Mouse (Mus musculus) embryonic stem cell, embryonic (primary cell): ENCODE results near the gene Mtr.

Experiments
- CTCF ChIA-PET, 4 experiments: fragments of 300-600 bp in 2 of 4; fragments of 350-600 bp in 2 of 4; sonication (Branson Sonifier 250); formaldehyde crosslinking; loops; one replicate each; lab custom pipeline; 2022; ENCODE audit warnings: inconsistent platforms in 2 of 4; lab: Charles Lee
- POLR2A ChIA-PET, 4 experiments: fragments of 300-600 bp in 2 of 4; fragments of 350-600 bp in 2 of 4; sonication (Branson Sonifier 250); formaldehyde crosslinking; loops; one replicate each; lab custom pipeline; 2022; ENCODE audit warnings: antibody characterized with exemption in 4 of 4, inconsistent platforms in 1 of 4; lab: Charles Lee

The Mtr gene

DNA sequence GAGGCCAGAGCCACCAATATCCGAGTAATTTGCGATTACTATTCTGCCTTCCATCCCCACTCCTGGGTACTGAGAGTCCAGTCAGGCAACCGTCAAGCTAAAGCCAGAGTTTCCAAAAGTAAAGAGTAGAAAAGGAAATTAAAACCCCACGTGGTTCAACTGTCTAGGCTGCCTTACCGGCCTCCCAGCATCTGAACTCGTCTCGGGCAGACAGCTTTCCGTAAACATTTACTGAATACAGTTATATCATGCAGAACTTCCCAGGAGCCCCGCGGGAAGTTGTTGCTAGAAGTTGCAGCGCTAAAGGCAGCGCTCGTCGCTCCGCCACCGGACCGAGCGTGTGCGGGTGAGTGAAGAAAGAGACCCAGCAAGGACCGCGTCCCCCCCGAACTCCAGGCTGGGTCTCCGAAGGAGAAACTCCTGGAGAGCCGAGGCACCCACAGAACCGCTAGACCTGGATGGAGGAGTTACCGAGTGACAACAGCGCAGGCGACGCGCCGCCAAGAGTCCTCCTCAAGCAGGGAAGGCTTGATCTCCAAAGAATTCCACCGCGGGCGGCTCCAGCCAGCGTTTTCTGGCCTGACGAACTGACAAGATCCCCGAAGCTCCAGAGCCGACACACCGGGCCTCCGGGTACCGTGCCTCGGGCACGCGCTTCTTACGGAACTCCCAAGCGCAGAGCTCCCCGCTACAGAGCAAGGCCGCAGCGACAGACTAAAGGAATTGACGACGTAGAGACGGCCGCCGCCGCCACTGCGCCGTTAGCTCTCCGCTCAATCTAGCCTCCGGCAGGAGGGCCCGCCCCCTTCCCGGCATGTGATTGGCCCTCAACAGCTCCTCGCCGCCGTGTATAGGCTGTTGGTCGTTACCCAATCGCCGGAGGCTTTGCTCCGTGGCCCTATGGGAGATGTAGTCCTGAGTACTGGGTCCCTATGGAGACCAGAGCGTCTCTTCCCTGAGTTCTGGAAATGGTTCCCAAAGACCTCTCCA, at the start of gene Mtr:
Gene Mtr, minus strand, starts transcription at position 723 of the 990 bp plus-strand sequence.
- POLR2A ChIA-PET, result interaction anchor here in 3 of 4 experiments (0.5 to 3.5 kb wide), 53 partner anchors 9 to 986 kb away, joined by 3 to 37 read pairs (median 4); partner anchors contain the start of genes Heatr1 (in 3 of the 3), Ero1lb (in 1 of the 3) and Ryr2 (in 1 of the 3)
- CTCF ChIA-PET, result interaction anchor here (0.6 to 3.3 kb wide), 9 partner anchors 9 to 1316 kb away, joined by 3 to 18 read pairs (median 7); partner anchors contain the start of gene Heatr1 (in 1 of the 4)

GRCm38 (mm10) chr13:12307286-12307685, 49.4 kb upstream of the Mtr start:
- ChIA-PET POLR2A (interaction anchor here in 2 of 4 experiments (0.6 to 1.4 kb wide), 2 partner anchors 33 to 43 kb away, joined by 3 read pairs; partner anchors contain the start of gene Actn2 (in 1 of the 2)), CTCF (no interaction called here)

GRCm38 (mm10) chr13:12305540-12305939, 47.6 kb upstream of the Mtr start:
- POLR2A ChIA-PET, result interaction anchor here in 3 of 4 experiments (0.6 to 1.4 kb wide), 3 partner anchors 12 to 78 kb away, joined by 3 to 4 read pairs (median 3); no protein-coding TSS in a partner anchor
- CTCF ChIA-PET, result interaction anchor here in 1 of 4 experiments (0.5 to 0.6 kb wide), 2 partner anchors 18 to 52 kb away, joined by 5 to 6 read pairs; no protein-coding TSS in a partner anchor

DNA sequence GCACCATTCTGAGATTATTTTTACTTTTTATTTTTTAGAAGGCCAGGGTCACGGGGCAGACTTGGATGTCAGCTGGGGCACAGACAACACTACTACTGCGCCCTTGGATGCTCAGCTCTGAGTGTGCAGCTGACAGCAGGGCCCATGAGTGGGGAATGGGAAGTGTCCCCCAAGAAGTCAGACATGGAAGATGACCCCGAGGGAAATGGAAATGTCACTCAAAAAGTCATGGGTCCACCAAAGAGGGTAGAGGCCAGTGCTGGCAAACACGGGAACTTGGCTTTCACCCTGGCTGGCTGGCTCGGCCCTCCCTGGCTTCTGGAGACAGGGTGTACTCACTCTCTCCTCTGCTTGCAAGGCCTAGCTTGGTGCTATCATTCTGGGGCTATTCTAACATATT, 47.1 kb upstream of the Mtr start:
- ChIA-PET POLR2A (no interaction called here), CTCF (no interaction called here)

GRCm38 (mm10) chr13:12297777-12298176, 39.9 kb upstream of the Mtr start:
- ChIA-PET POLR2A (interaction anchor here in 1 of 4 experiments (1.0 kb wide), 2 partner anchors 11 to 30 kb away, joined by 3 read pairs; no protein-coding TSS in a partner anchor), CTCF (interaction anchor here in 2 of 4 experiments (0.6 to 0.7 kb wide), 3 partner anchors 11 to 107 kb away, joined by 3 read pairs; no protein-coding TSS in a partner anchor)

GRCm38 (mm10) chr13:12296701-12297100, 38.8 kb upstream of the Mtr start:
- CTCF ChIA-PET, result interaction anchor here in 1 of 4 experiments (0.5 kb wide), 1 partner anchor 9 kb away, joined by 12 read pairs; no protein-coding TSS in a partner anchor
- POLR2A ChIA-PET, result no interaction called here

- ChIA-PET POLR2A (interaction anchor here in 2 of 4 experiments (0.6 to 1.3 kb wide), 6 partner anchors 10 to 101 kb away, joined by 3 to 4 read pairs (median 3); partner anchors contain the start of genes Heatr1 (in 1 of the 2) and Mtr (in 1 of the 2)), CTCF (no interaction called here)
Measured at GRCm38 (mm10) chr13:12293810-12294209, 35.9 kb upstream of the Mtr start.

DNA sequence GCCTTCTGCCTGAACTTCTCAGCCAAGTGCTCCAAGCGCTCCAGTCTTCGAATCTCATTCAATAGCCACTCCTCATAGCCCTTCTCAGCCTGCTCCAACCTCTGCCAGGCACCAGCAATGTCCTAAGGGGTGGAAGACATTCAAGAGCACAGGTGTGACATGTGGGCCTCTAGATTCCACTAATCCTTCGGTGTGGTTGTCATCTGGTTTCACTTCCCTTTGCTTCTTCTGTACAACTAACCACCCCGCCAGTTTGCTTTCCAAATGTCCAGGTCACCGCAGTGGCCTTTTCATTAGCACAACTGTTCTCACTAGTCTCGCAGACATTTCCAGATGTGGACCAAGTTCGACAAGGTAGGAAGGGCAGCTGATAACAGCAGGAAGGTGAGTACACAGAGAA, 32.8 kb upstream of the Mtr start:
- ChIA-PET POLR2A (no interaction called here), CTCF (interaction anchor here in 1 of 4 experiments (1.0 kb wide), 1 partner anchor 524 kb away, joined by 5 read pairs; no protein-coding TSS in a partner anchor)

DNA sequence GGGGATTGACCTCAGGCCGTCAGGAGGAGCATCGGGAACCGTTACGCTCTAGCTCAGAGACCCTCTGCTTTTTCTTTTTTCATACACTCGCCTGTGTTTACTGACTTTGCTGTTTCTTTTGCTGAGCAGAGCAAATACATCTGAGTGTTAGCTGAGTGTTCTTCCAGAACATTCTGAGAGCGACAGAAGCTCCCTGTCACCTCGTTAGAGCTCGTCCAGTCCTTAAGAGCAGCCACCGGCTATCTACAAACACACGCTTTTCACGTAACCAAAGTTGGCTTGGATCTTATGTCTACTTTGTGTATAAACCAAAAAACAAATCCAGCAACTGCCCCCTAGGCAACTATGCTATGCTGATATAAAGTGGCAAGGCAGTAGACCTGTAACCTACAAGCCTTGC, 26.6 kb upstream of the Mtr start:
- ChIA-PET CTCF (interaction anchor here in 2 of 4 experiments (1.0 to 2.4 kb wide), 3 partner anchors 11 to 12 kb away, joined by 3 to 7 read pairs (median 4); no protein-coding TSS in a partner anchor), POLR2A (interaction anchor here in 2 of 4 experiments (0.5 to 1.0 kb wide), 3 partner anchors 10 to 768 kb away, joined by 3 to 5 read pairs (median 4); partner anchors contain the start of gene Mtr (in 1 of the 2))

GRCm38 (mm10) chr13:12283826-12284225, 25.9 kb upstream of the Mtr start:
- ChIA-PET POLR2A (interaction anchor here in 2 of 4 experiments (0.5 to 1.0 kb wide), 4 partner anchors 10 to 768 kb away, joined by 3 to 4 read pairs (median 3); partner anchors contain the start of gene Mtr (in 1 of the 2)), CTCF (interaction anchor here in 2 of 4 experiments (1.2 to 1.5 kb wide), 2 partner anchors 11 kb away, joined by 4 to 6 read pairs; no protein-coding TSS in a partner anchor)

- CTCF ChIA-PET, result interaction anchor here in 2 of 4 experiments (0.6 to 0.7 kb wide), 2 partner anchors 11 to 38 kb away, joined by 3 to 6 read pairs; no protein-coding TSS in a partner anchor
- POLR2A ChIA-PET, result interaction anchor here in 1 of 4 experiments (2.8 kb wide), 1 partner anchor 18 kb away, joined by 16 read pairs; the partner anchor contains the start of gene Mtr
Measured at GRCm38 (mm10) chr13:12274721-12275120, 16.8 kb upstream of the Mtr start.

DNA sequence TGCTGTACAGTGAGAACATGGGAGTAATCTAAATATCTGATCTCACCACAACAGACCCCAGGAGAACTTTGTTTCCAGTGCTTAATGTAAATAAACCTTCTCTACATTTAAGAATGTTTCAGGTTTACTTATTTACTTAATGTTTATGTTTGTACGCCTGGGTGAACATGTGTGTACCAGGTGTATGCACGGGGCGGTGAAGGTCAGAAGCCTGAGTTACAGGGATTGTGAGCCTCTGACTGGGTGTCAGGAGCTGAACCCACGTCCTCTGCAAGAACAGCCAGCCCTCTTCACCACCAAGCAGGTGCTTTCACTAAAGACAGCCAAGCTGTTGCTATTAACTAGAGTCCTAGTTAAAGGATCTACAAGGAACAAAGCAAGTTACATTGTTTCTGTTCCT, 16.3 kb upstream of the Mtr start:
- ChIA-PET CTCF (interaction anchor here (0.6 to 1.6 kb wide), 5 partner anchors 12 to 64 kb away, joined by 3 to 6 read pairs (median 4); no protein-coding TSS in a partner anchor), POLR2A (interaction anchor here in 2 of 4 experiments (1.5 to 2.8 kb wide), 4 partner anchors 11 to 98 kb away, joined by 4 to 16 read pairs (median 8); partner anchors contain the start of gene Mtr (in 1 of the 2))

GRCm38 (mm10) chr13:12272953-12273352, 15.0 kb upstream of the Mtr start:
- POLR2A ChIA-PET, result interaction anchor here in 3 of 4 experiments (0.6 to 2.8 kb wide), 13 partner anchors 8 to 129 kb away, joined by 3 to 16 read pairs (median 4); partner anchors contain the start of genes Mtr (in 3 of the 3) and Heatr1 (in 1 of the 3)
- CTCF ChIA-PET, result interaction anchor here (0.5 to 2.0 kb wide), 36 partner anchors 9 to 447 kb away, joined by 3 to 18 read pairs (median 4); partner anchors contain the start of genes Mtr (in 3 of the 4) and Ryr2 (in 1 of the 4)

GRCm38 (mm10) chr13:12267971-12268370, 10.1 kb upstream of the Mtr start:
- ChIA-PET POLR2A (interaction anchor here in 1 of 4 experiments (1.2 to 1.9 kb wide), 2 partner anchors 10 to 16 kb away, joined by 5 read pairs; partner anchors contain the start of gene Mtr), CTCF (no interaction called here)

GRCm38 (mm10) chr13:12267097-12267496, 9.2 kb upstream of the Mtr start:
- ChIA-PET POLR2A (interaction anchor here in 3 of 4 experiments (0.6 to 2.0 kb wide), 7 partner anchors 9 to 171 kb away, joined by 3 to 10 read pairs (median 5); partner anchors contain the start of gene Mtr (in 2 of the 3)), CTCF (interaction anchor here in 3 of 4 experiments (0.5 to 1.8 kb wide), 5 partner anchors 9 to 162 kb away, joined by 3 to 7 read pairs (median 3); partner anchors contain the start of gene Mtr (in 1 of the 3))

GRCm38 (mm10) chr13:12263996-12264395, 6.1 kb upstream of the Mtr start:
- ChIA-PET POLR2A (interaction anchor here in 3 of 4 experiments (0.5 to 2.0 kb wide), 4 partner anchors 9 to 1151 kb away, joined by 3 to 8 read pairs (median 5); no protein-coding TSS in a partner anchor), CTCF (interaction anchor here in 2 of 4 experiments (0.6 to 2.6 kb wide), 2 partner anchors 9 to 56 kb away, joined by 3 to 17 read pairs; no protein-coding TSS in a partner anchor)

GRCm38 (mm10) chr13:12261505-12261904, 3.6 kb upstream of the Mtr start:
- ChIA-PET POLR2A (interaction anchor here in 1 of 4 experiments (0.9 kb wide), 2 partner anchors 17 to 85 kb away, joined by 3 read pairs; no protein-coding TSS in a partner anchor), CTCF (interaction anchor here in 2 of 4 experiments (0.7 to 2.6 kb wide), 2 partner anchors 11 to 72 kb away, joined by 3 to 17 read pairs; no protein-coding TSS in a partner anchor)
